Mouse (Mus musculus) colon, adult 2 months (tissue): Measurements from ENCODE around the gene Txndc12. TPM values are rescaled to one million over a fixed set of nuclear protein-coding genes. Genes with fewer than 3 reads are reported as not detected.

Experiments used
- polyA plus RNA-seq: library from polyadenylated mRNA; depleted of rRNA; stranded (reverse); fragments of >200 nt; gene quantifications from 2 replicates; pipeline ENCODE4 v1.2.3, GENCODE M21; 2012; rRNA removed

Txndc12 gene
- 10.1 and 10.4 TPM in 2 replicates for polyA plus RNA-seq

GRCm38 (mm10) chr4:108834115-108834970 is at the start of gene Txndc12:
TSS of gene Txndc12 (plus strand) at chr4:108834601.

GRCm38 (mm10) chr4:108832916-108833827 is 1.2 kb upstream of the Txndc12 start, which contains the start of gene Btf3l4:
TSS of gene Btf3l4 (minus strand) at chr4:108833614.

GRCm38 (mm10) chr4:108847715-108848504 is 13.5 kb downstream of the Txndc12 start, which contains the start of gene Kti12:
TSS of gene Kti12 (plus strand) at chr4:108847785.

GRCm38 (mm10) chr4:108848505-108848848 is 14.1 kb downstream of the Txndc12 start, which contains the start of gene A730015C16Rik:
TSS of gene A730015C16Rik (minus strand) at chr4:108848619.

GRCm38 (mm10) chr4:108878963-108879822 is 44.8 kb downstream of the Txndc12 start, which contains the start of gene Rab3b:
TSS of gene Rab3b (plus strand) at chr4:108879063.

Other genes starting within 250 kb of the Txndc12 start
- 32.9 and 33.4 TPM in 2 replicates for gene Cc2d1b, start 214.7 kb upstream of the Txndc12 start, polyA plus RNA-seq
- gene 3110021N24Rik, start 115.0 kb upstream of the Txndc12 start, polyA plus RNA-seq: 0.13 and 0.45 TPM in 2 replicates
- 2.4 and 3.1 TPM in 2 replicates for gene Zfyve9, start 53.8 kb upstream of the Txndc12 start, polyA plus RNA-seq
- 5.7 and 7.1 TPM in 2 replicates for gene Btf3l4, start 987 bp upstream of the Txndc12 start, polyA plus RNA-seq
- 34.6 and 37.4 TPM in 2 replicates for gene Kti12, start 13.2 kb downstream of the Txndc12 start, polyA plus RNA-seq
- 0.17 TPM in 1 of 2 replicates, not detected in the other for gene A730015C16Rik, start 14.0 kb downstream of the Txndc12 start, polyA plus RNA-seq
- 36.2 and 46.1 TPM in 2 replicates for gene Rab3b, start 44.5 kb downstream of the Txndc12 start, polyA plus RNA-seq
- 13.2 and 15.3 TPM in 2 replicates for gene Nrd1, start 166.1 kb downstream of the Txndc12 start, polyA plus RNA-seq